14 mouse cellular contexts compared by ENCODE assay signal in the genomic region with DNA sequence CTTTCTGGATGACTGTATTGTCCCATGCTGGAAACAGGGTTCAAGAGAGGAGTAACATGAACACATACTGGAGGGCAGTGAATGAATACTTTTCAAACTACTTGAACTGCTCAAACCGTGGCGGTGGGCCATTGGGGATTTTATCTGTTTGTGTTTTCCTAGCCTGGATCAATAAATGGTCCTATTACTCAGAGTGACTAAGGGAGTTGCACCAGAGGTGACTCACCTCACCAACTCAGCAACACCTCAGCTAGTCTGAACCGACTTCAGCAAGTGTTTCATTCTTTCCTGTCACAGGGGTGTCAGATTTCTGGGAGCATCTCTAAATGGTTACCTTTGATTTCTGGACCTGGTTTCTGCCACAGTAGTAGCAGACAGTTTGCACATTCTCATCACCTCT. TPM values are rescaled to one million over a fixed set of nuclear protein-coding genes. Genes with fewer than 3 reads are reported as not detected.
DNase-seq lines count a peak whose midpoint lies in the region; ATAC-seq and TF ChIP-seq lines count a peak whose summit lies in the region.
"Had no signal": no experiment of that assay in that cellular context is flagged by ENCODE, and none has a peak within 500 bp of the region (broad histone marks: within the 10 kb centered on the region; RNA-seq: fewer than 3 reads in every experiment).

No protein-coding gene starts in this region.

- POLR2A ChIA-PET in Patski (lab: Charles Lee) = interaction anchor here (1.1 kb wide), 1 partner anchor 14 kb away, joined by 6 read pairs; no protein-coding TSS in a partner anchor

- H3K27me3 ChIP-seq in kidney, postnatal 0 days (ENCODE audit: insufficient read depth, low read length) = no peaks in the 10 kb centered on the region
- H3K27me3 ChIP-seq in C2C12 (ENCODE audit: control insufficient read depth, insufficient read depth, insufficient read length) (no peaks in the 10 kb centered on the region), Patski (no peaks in the 10 kb centered on the region)
- H3K27me3 ChIP-seq in small intestine, adult 2 months (ENCODE audit: control insufficient read depth, insufficient read depth, low read length) = no peaks in the 10 kb centered on the region
- no peaks in the 10 kb centered on the region for H3K27me3 ChIP-seq in forebrain, embryonic 16.5 days (replicated peaks; ENCODE audit: control insufficient read depth, insufficient read depth, low read length)
- H3K27me3 ChIP-seq: forebrain, embryonic 13.5 days; liver, embryonic 12.5 days had no signal

- no peak overlapping the region for H3K4me2 ChIP-seq in kidney, postnatal 0 days (ENCODE audit: low read length)
- H3K4me2 ChIP-seq in forebrain, embryonic 16.5 days (ENCODE audit: low read length) = no peak overlapping the region
- H3K4me2 ChIP-seq: forebrain, embryonic 13.5 days; liver, embryonic 12.5 days had no signal

- H3K79me3 ChIP-seq in C2C12 (ENCODE audit: low read depth) = no peaks in the 10 kb centered on the region

- 0 out of 2 replicates have a peak, but pooled peaks cover 7% of the 10 kb centered on the region for H3K4me1 ChIP-seq in kidney, postnatal 0 days (replicated peaks; ENCODE audit: insufficient read depth, low read length)
- peaks cover 24% of the 10 kb centered on the region; the same call in 1 of the 2 replicates for H3K4me1 ChIP-seq in small intestine, adult 2 months (ENCODE audit: control insufficient read depth, insufficient read depth, insufficient read length, low read length)
- no peaks in the 10 kb centered on the region for H3K4me1 ChIP-seq in forebrain, embryonic 16.5 days (replicated peaks; ENCODE audit: control insufficient read depth, insufficient read depth, low read length)
- H3K4me1 ChIP-seq: forebrain, embryonic 13.5 days; liver, embryonic 12.5 days had no signal

- H3K79me2 ChIP-seq in C2C12 (ENCODE audit: control insufficient read depth, insufficient read depth) = no peaks in the 10 kb centered on the region

- no peaks in the 10 kb centered on the region for H3K36me3 ChIP-seq in kidney, postnatal 0 days (ENCODE audit: insufficient read depth, low read length)
- H3K36me3 ChIP-seq in C2C12 (ENCODE audit: control insufficient read depth, insufficient read depth) = no peaks in the 10 kb centered on the region
- H3K36me3 ChIP-seq in small intestine, adult 2 months (ENCODE audit: control insufficient read depth, insufficient read depth, low read length) = no peaks in the 10 kb centered on the region
- H3K36me3 ChIP-seq in forebrain, embryonic 16.5 days (ENCODE audit: control insufficient read depth, insufficient read depth) = no peaks in the 10 kb centered on the region
- H3K36me3 ChIP-seq: liver, embryonic 12.5 days had no signal

- H3ac ChIP-seq in C2C12 (ENCODE audit: control insufficient read depth, insufficient read length, low read depth) = no peak overlapping the region

- H3K9ac ChIP-seq in kidney, postnatal 0 days (ENCODE audit: low read depth, low read length) = no peak overlapping the region
- H3K9ac ChIP-seq in forebrain, embryonic 16.5 days (replicated peaks; ENCODE audit: low read depth, low read length) = no peak overlapping the region
- H3K9ac ChIP-seq: forebrain, embryonic 13.5 days; liver, embryonic 12.5 days had no signal

- no peak for TF ChIP-seq POLR2A in small intestine, adult 2 months (IDR thresholded peaks at IDR 0.05; ENCODE audit: low read depth, low read length)

- CTCF ChIA-PET in Patski (lab: Charles Lee) = interaction anchor here (0.7 kb wide), 1 partner anchor 53 kb away, joined by 3 read pairs; no protein-coding TSS in a partner anchor

- no peaks in the 10 kb centered on the region for H3K9me3 ChIP-seq in kidney, postnatal 0 days (replicated peaks; ENCODE audit: low read length)
- H3K9me3 ChIP-seq in forebrain, embryonic 16.5 days (ENCODE audit: control insufficient read depth, low read length) = no peaks in the 10 kb centered on the region
- H3K9me3 ChIP-seq: forebrain, embryonic 13.5 days; liver, embryonic 12.5 days had no signal

- DNase-seq in kidney, postnatal 0 days (ENCODE audit: low spot score) = no peak
- no peak for DNase-seq in kidney, adult 9 months
- no peak for DNase-seq in Patski (ENCODE audit: low read depth, low spot score)
- DNase-seq in layer of hippocampus, postnatal 36 days = no peak
- DNase-seq: cerebellum, adult 8-10 months; gastrocnemius, postnatal 10 days; heart, adult 18-20 months; thymus, postnatal 25 days had no signal

- WGBS in kidney, postnatal 0 days = 41% methylated on average over 3 of the region's 3 CpGs
- 26% methylated on average over 3 of the region's 3 CpGs for WGBS in small intestine, adult 2 months
- 77% methylated on average over 3 of the region's 3 CpGs for WGBS in forebrain, embryonic 16.5 days

- H3K27ac ChIP-seq in kidney, postnatal 0 days = 0 out of 2 replicates have a peak overlapping the region, but pooled peaks have one; percentile 25
- H3K27ac ChIP-seq in small intestine, adult 2 months (ENCODE audit: insufficient read depth, low read depth, low read length) = peak overlapping the region; percentile 12; the same call in 1 of the 2 replicates
- no peak overlapping the region for H3K27ac ChIP-seq in forebrain, embryonic 16.5 days (ENCODE audit: low read length)
- H3K27ac ChIP-seq: forebrain, embryonic 13.5 days; liver, embryonic 12.5 days had no signal

- in situ Hi-C loops in Patski (cut with MboI; ENCODE audit: low pct_unique_long_range_greater_than_20kb) = no loop called here

- TF ChIP-seq CTCF in kidney, postnatal 0 days (IDR thresholded peaks at IDR 0.05; ENCODE audit: low read depth) = no peak
- TF ChIP-seq CTCF in C2C12 (IDR thresholded peaks at IDR 0.05; ENCODE audit: control insufficient read depth, insufficient read depth, insufficient read length) (no peak), Patski (IDR thresholded peaks at IDR 0.05) (no peak)
- no peak for TF ChIP-seq CTCF in small intestine, adult 2 months (IDR thresholded peaks at IDR 0.05; ENCODE audit: extremely low read depth, insufficient read length, insufficient replicate concordance, low read depth, low read length)

- ATAC-seq in kidney, postnatal 0 days (replicated peaks; ENCODE audit: low FRiP score, low read depth) = peak; percentile 57; the same call in 1 of the 2 replicates
- ATAC-seq in Patski = peak; percentile 73
- ATAC-seq in forebrain, embryonic 16.5 days = no peak
- ATAC-seq: CD4-positive, CD25-positive, alpha-beta regulatory T cell, adult 4 months; forebrain, embryonic 13.5 days; liver, embryonic 12.5 days had no signal

- no peak overlapping the region for H3K4me3 ChIP-seq in kidney, postnatal 0 days (replicated peaks; ENCODE audit: low read depth, low read length)
- H3K4me3 ChIP-seq in C2C12 (ENCODE audit: insufficient read depth, poor library complexity, severe bottlenecking) = no peak overlapping the region
- H3K4me3 ChIP-seq in small intestine, adult 2 months (ENCODE audit: low read depth, low read length) = no peak overlapping the region
- H3K4me3 ChIP-seq in forebrain, embryonic 16.5 days (replicated peaks; ENCODE audit: low read length) = no peak overlapping the region
- H3K4me3 ChIP-seq: forebrain, embryonic 13.5 days; liver, embryonic 12.5 days had no signal

TF ChIP-seq in C2C12, 6 proteins besides CTCF, POLR2A, EP300 and RAD21:
- TF ChIP-seq FOSL1 (IDR thresholded peaks at IDR 0.05; ENCODE audit: insufficient read depth, low read length, poor library complexity, severe bottlenecking) = peak; percentile 48
- peak; percentile 77 for TF ChIP-seq CEBPB (IDR thresholded peaks at IDR 0.05; ENCODE audit: low read depth)
- no peak for TF ChIP-seq MYOD1 (IDR thresholded peaks at IDR 0.05; ENCODE audit: control insufficient read depth, insufficient read length, low read depth)

RNA-seq across cellular contexts. Expression of gene Elovl7, which starts 15.0 kb away (rescaled TPM):
- polyA plus RNA-seq in kidney, postnatal 0 days (2015; fragmentation: Nextera tagmentation; extraction: Ambion mirVana) = 34.5 and 37.2 TPM in 2 replicates
- polyA plus RNA-seq in C2C12 (2012; fragmentation: generic; extraction: Trizol) = 0.51 TPM
- 111 TPM for polyA plus RNA-seq in Patski (2021)
- polyA plus RNA-seq in small intestine, adult 2 months (2012; rRNA removed) = 1.5 and 3.7 TPM in 2 replicates
- polyA plus RNA-seq in forebrain, embryonic 16.5 days (2015; fragmentation: Nextera tagmentation; extraction: Ambion mirVana) = 1.8 and 2.4 TPM in 2 replicates
- 1 to 10 TPM; 7.5 to 7.6 TPM for total RNA-seq in layer of hippocampus, postnatal 36 days (2021)
